Mouse (Mus musculus) CH12.LX (cell line): Measurements from ENCODE around the gene Cdh22. TPM values are rescaled to one million over a fixed set of nuclear protein-coding genes. Genes with fewer than 3 reads are reported as not detected.

Source experiments
- DNase-seq: peaks from one replicate; pipeline ENCODE4 v3.0.0-alpha.2; 2013; ENCODE audit errors: extremely low read depth
- H3K27ac ChIP-seq: 2 replicates; pipeline ENCODE4 v1.5.1; 2012; ENCODE audit warnings: low read depth, mild to moderate bottlenecking, control low read depth, moderate library complexity; ENCODE audit not compliant: insufficient read depth
- H3K27me3 ChIP-seq: replicated peaks from 2 replicates; pipeline ENCODE3; 2012; ENCODE audit warnings: inconsistent platforms
- H3K36me3 ChIP-seq, 2 experiments: replicated peaks in 1 of 2; 2 replicates each; pipeline versions ENCODE3 to v1.6.1; 2012; ENCODE audit warnings: inconsistent platforms in 1 of 2, low read length in 1 of 2, mild to moderate bottlenecking in 1 of 2, mixed read lengths in 1 of 2, moderate library complexity in 1 of 2; ENCODE audit not compliant: control insufficient read depth in 1 of 2, insufficient read depth in 1 of 2
- H3K4me1 ChIP-seq, 2 experiments: 2 replicates each; pipeline ENCODE4 v1.6.1; 2012; ENCODE audit warnings: inconsistent platforms in 1 of 2, moderate library complexity in 1 of 2; ENCODE audit not compliant: insufficient read depth in 2 of 2, control insufficient read depth in 1 of 2
- H3K4me2 ChIP-seq: 2 replicates; pipeline ENCODE4 v1.6.1; 2012; ENCODE audit warnings: low read depth, mild to moderate bottlenecking, control low read depth; ENCODE audit not compliant: poor library complexity, insufficient read depth, severe bottlenecking
- H3K4me3 ChIP-seq, 3 experiments: fragments of 150-350 bp in 1 of 3; sonication (generic) in 1 of 3; replicated peaks in 1 of 3; 2 replicates each; pipeline versions ENCODE3 to v1.5.1; 2011 to 2012; ENCODE audit warnings: low read depth in 2 of 3, low read length in 2 of 3, mild to moderate bottlenecking in 2 of 3, moderate library complexity in 2 of 3, control low read depth in 1 of 3, improper control_type of control experiment in 1 of 3, inconsistent platforms in 1 of 3, mixed read lengths in 1 of 3; ENCODE audit not compliant: poor library complexity in 1 of 3
- H3K79me2 ChIP-seq: replicated peaks from 2 replicates; pipeline ENCODE4 v1.6.1; 2012; ENCODE audit warnings: mild to moderate bottlenecking, moderate library complexity; ENCODE audit not compliant: control insufficient read depth, poor library complexity, insufficient read depth, severe bottlenecking; ENCODE audit errors: extremely low read depth
- H3K9ac ChIP-seq: 2 replicates; pipeline ENCODE4 v1.6.1; 2012; ENCODE audit warnings: low read depth, mild to moderate bottlenecking, control low read depth, moderate library complexity; ENCODE audit not compliant: insufficient read depth
- H3K9me3 ChIP-seq: replicated peaks from 2 replicates; pipeline ENCODE3; 2012; ENCODE audit warnings: low read length, inconsistent platforms, mixed read lengths
- BHLHE40 ChIP-seq: IDR thresholded peaks from 2 replicates; pipeline ENCODE4 v1.6.1; 2011; ENCODE audit warnings: mild to moderate bottlenecking, low read depth, low read length, improper control_type of control experiment
- CTCF ChIP-seq, 2 experiments: IDR thresholded peaks in 1 of 2; conservative IDR thresholded peaks in 1 of 2; 2 replicates each; pipeline ENCODE4 v1.5.1; 2011 to 2012; ENCODE audit warnings: low read depth in 2 of 2, low read length in 2 of 2, improper control_type of control experiment in 1 of 2, inconsistent platforms in 1 of 2, mild to moderate bottlenecking in 1 of 2, moderate library complexity in 1 of 2
- EP300 ChIP-seq: IDR thresholded peaks from 2 replicates; pipeline ENCODE4 v1.6.1; 2011; ENCODE audit warnings: low read length, improper control_type of control experiment
- HCFC1 ChIP-seq: IDR thresholded peaks from 2 replicates; pipeline ENCODE4 v1.6.1; 2012; ENCODE audit warnings: low read depth, mild to moderate bottlenecking, inconsistent platforms, low read length, improper control_type of control experiment
- IRF4 ChIP-seq: IDR thresholded peaks from 2 replicates; pipeline ENCODE4 v1.6.1; 2014; ENCODE audit warnings: low read depth, mild to moderate bottlenecking, inconsistent platforms, low read length, improper control_type of control experiment
- KAT2A ChIP-seq: IDR thresholded peaks from 2 replicates; pipeline ENCODE4 v1.6.1; 2012; ENCODE audit warnings: low read length, improper control_type of control experiment, inconsistent platforms; ENCODE audit not compliant: insufficient replicate concordance
- MAFK ChIP-seq: IDR thresholded peaks from 2 replicates; pipeline ENCODE4 v1.6.1; 2011; ENCODE audit warnings: low read length, improper control_type of control experiment; ENCODE audit not compliant: insufficient replicate concordance
- MAZ ChIP-seq: IDR thresholded peaks from 2 replicates; pipeline ENCODE4 v1.6.1; 2012; ENCODE audit warnings: low read depth, mild to moderate bottlenecking, inconsistent platforms, low read length, improper control_type of control experiment, moderate library complexity
- MYC ChIP-seq: IDR thresholded peaks from 2 replicates; pipeline ENCODE4 v1.6.1; 2011; ENCODE audit warnings: low read depth, mild to moderate bottlenecking, improper control_type of control experiment, low read length
- POLR2AphosphoS2 ChIP-seq: IDR thresholded peaks from 2 replicates; pipeline ENCODE4 v1.6.1; 2011; ENCODE audit warnings: low read depth, low read length, improper control_type of control experiment
- RAD21 ChIP-seq: IDR thresholded peaks from 2 replicates; pipeline ENCODE4 v1.6.1; 2011; ENCODE audit warnings: low read depth, mild to moderate bottlenecking, low read length, improper control_type of control experiment, moderate library complexity
- SIN3A ChIP-seq: IDR thresholded peaks from 2 replicates; pipeline ENCODE4 v1.6.1; 2012; ENCODE audit warnings: low read length, improper control_type of control experiment, inconsistent platforms
- UBTF ChIP-seq: IDR thresholded peaks from 2 replicates; pipeline ENCODE4 v1.6.1; 2012; ENCODE audit warnings: low read depth, mild to moderate bottlenecking, inconsistent platforms, low read length, improper control_type of control experiment, moderate library complexity
- USF1 ChIP-seq: IDR thresholded peaks from 2 replicates; pipeline ENCODE4 v1.6.1; 2014; ENCODE audit warnings: low read depth, mild to moderate bottlenecking, inconsistent platforms, low read length, improper control_type of control experiment
- USF2 ChIP-seq: conservative IDR thresholded peaks from 2 replicates; pipeline ENCODE4 v1.6.1; 2011; ENCODE audit warnings: low read depth, low read length, improper control_type of control experiment
- ZC3H11A ChIP-seq: IDR thresholded peaks from 2 replicates; pipeline ENCODE4 v1.6.1; 2012; ENCODE audit warnings: low read depth, mild to moderate bottlenecking, inconsistent platforms, low read length, improper control_type of control experiment
- ZKSCAN1 ChIP-seq: IDR thresholded peaks from 2 replicates; pipeline ENCODE4 v1.6.1; 2012; ENCODE audit warnings: low read depth, inconsistent platforms, low read length, improper control_type of control experiment, borderline replicate concordance
- dilution Hi-C: fragments of 300-500 bp; cut with MboI; formaldehyde crosslinking; loops from 2 replicates; pipeline ENCODE4 v1.14.3; 2020; ENCODE audit warnings: low sequenced_read_pairs; ENCODE audit not compliant: extremely low pct_unique_long_range_greater_than_20kb, extremely low pct_ligation_motif_present
- in situ Hi-C: fragments of 300-500 bp; cut with MboI; formaldehyde crosslinking; loops from 3 replicates; pipeline ENCODE4 v1.14.3; 2019; ENCODE audit warnings: low sequenced_read_pairs, low pct_ligation_motif_present, low pct_unique_long_range_greater_than_20kb, mixed read lengths
- polyA plus RNA-seq: library from polyadenylated mRNA; unstranded; fragments of >175 nt; gene quantifications from 2 replicates; pipeline ENCODE4 v1.2.1, GENCODE M21; 2012; ENCODE audit warnings: low read depth; ENCODE audit not compliant: insufficient read length
- total RNA-seq, 2 experiments: library from RNA; depleted of rRNA; stranded (reverse); fragments of 300-350 nt in 1 of 2; fragments of >200 nt in 1 of 2; gene quantifications; 2 replicates each; pipeline ENCODE4 v1.2.3; 2012 to 2014

The Cdh22 gene
- total and polyA plus RNA-seq, 3 experiments, result 0.08 TPM; not detected in 2

DNA sequence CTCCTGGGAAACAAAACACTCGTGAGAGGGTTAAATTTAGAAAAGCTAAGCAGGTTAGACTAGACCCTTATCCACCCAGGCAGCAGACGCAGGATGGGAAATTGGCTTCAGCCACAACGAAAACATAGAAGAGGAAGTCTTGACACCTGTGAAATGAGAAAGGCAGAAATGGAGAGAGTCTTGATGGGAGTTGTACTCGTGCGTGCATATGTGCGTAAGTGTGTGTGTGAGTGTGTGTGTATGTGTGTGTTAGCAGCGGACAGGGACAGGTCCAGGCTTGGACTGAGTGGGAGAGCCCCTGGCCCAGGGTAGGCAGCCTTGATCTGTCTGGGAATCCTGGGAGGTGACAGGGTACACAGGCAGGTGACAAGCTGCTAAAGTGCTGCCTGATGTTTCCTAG lies 36.2 kb upstream of the Cdh22 start:
- no peak overlapping the region for H3K4me3 ChIP-seq
- H3K4me1 ChIP-seq, result peaks cover 5 to 18% of the 10 kb centered on the region in 2 experiments
- no peak for TF ChIP-seq IRF4
- TF ChIP-seq BHLHE40, result peak; percentile 66
- TF ChIP-seq MAZ, result no peak
- TF ChIP-seq MYC, result no peak
- no peak for TF ChIP-seq CTCF (conservative IDR thresholded peaks at IDR 0.05 in 1 of 2, IDR thresholded peaks at IDR 0.05 in 1 of 2; ENCODE audit: low read depth in 2 of 2, low read length in 2 of 2)
- H3K27me3 ChIP-seq, result peaks cover 41% of the 10 kb centered on the region
- peaks cover 0 to under 1% of the 10 kb centered on the region in 2 experiments for H3K36me3 ChIP-seq
- H3K79me2 ChIP-seq, result no peaks in the 10 kb centered on the region
- H3K27ac ChIP-seq, result no peak overlapping the region
- dilution Hi-C loops, result no loop called here
- no peaks in the 10 kb centered on the region for H3K9me3 ChIP-seq
- no peak overlapping the region for H3K4me2 ChIP-seq
- no peak overlapping the region for H3K9ac ChIP-seq
- peak; percentile 34 for DNase-seq
- in situ Hi-C loops, result loop anchor here (5.0 kb wide), 2 partner anchors 91 to 194 kb away; no protein-coding TSS in a partner anchor

DNA sequence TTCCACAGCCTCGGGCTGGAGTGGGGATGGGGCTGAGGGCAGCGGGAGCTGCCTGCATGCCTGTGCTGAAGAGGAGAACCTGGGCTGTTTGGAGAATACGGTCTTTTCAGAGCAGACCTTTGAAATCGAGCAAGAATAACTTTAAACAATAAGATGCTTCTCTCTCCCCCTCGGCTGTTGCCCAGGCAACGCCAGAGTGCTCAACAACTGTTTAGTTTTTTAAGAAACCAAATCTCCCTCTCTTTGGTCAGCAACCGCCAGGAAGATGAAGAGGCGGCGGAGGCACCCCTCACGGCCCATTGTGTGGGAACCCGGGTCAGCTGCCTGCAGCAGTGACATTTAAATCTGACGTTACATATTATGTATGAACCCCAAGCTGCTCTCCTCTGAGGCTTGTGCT lies 32.1 kb upstream of the Cdh22 start:
- Histone ChIP-seq H3K4me3 (no peak overlapping the region), H3K9me3 (no peaks in the 10 kb centered on the region), H3K27me3 (peaks cover 73% of the 10 kb centered on the region), H3K4me1 (peaks cover 14 to 26% of the 10 kb centered on the region in 2 experiments), H3K9ac (no peak overlapping the region), H3K36me3 (no peaks in the 10 kb centered on the region), H3K27ac (no peak overlapping the region), H3K4me2 (no peak overlapping the region), H3K79me2 (no peaks in the 10 kb centered on the region)
- dilution Hi-C loops (no loop called here), in situ Hi-C loops (no loop called here)
- no peak for DNase-seq
- TF ChIP-seq USF1 (no peak), EP300 (no peak), MYC (no peak), MAFK (no peak), ZKSCAN1 (no peak), HCFC1 (no peak), RAD21 (no peak), SIN3A (no peak), ZC3H11A (no peak), USF2 (no peak), POLR2AphosphoS2 (no peak), BHLHE40 (no peak), KAT2A (no peak), UBTF (no peak)
